Mouse (Mus musculus): Measurements from ENCODE around the gene Pole4.

GRCm38 (mm10) chr6:82575445-82575844, 129.7 kb downstream of the Pole4 start:
- TF ChIP-seq HCFC1 (IDR thresholded peaks at IDR 0.05; ENCODE audit: borderline replicate concordance, insufficient read depth, low read length): no peak
- no peak for TF ChIP-seq MAFK (IDR thresholded peaks at IDR 0.05; ENCODE audit: insufficient read depth, low read depth, low read length)
- TF ChIP-seq CHD2 (IDR thresholded peaks at IDR 0.05; ENCODE audit: low read depth, low read length): no peak
